In genomic region chr19:6084478-6085248, GRCm38 (mm10) we compare ENCODE assay signal across 8 mouse cellular contexts. TPM values are rescaled to one million over a fixed set of nuclear protein-coding genes. Genes with fewer than 3 reads are reported as not detected.
DNase-seq lines count a peak whose midpoint lies in the region; ATAC-seq and TF ChIP-seq lines count a peak whose summit lies in the region.

Gene Zfpl1, minus strand, starts transcription at chr19:6084956.
Gene Cdca5, plus strand, starts transcription at chr19:6084983.

- peaks cover 61% of the 10 kb centered on the region for H3K4me1 ChIP-seq in megakaryocyte, embryonic 14.5 days

- ATAC-seq in common myeloid progenitor, adult 5-6 weeks (replicated peaks; ENCODE audit: low read depth, poor library complexity, severe bottlenecking), result peak; percentile 94

- peak within 1 kb of the TSS; percentile 86 for H3K27ac ChIP-seq in gastrocnemius, adult 2 months

- H3K4me3 ChIP-seq in gastrocnemius, adult 2 months, result peak within 1 kb of the TSS; percentile 86
- H3K4me3 ChIP-seq in megakaryocyte, embryonic 14.5 days (replicated peaks), result peak within 1 kb of the TSS; percentile 96

- no peaks in the 10 kb centered on the region for H3K9me3 ChIP-seq in megakaryocyte, embryonic 14.5 days

- H3K27me3 ChIP-seq in megakaryocyte, embryonic 14.5 days (replicated peaks), result no peaks in the 10 kb centered on the region

- TF ChIP-seq CTCF in gastrocnemius, adult 2 months (IDR thresholded peaks at IDR 0.05), result no peak

- peak; percentile 99 for DNase-seq in ZHBTc4 (ENCODE audit: low read depth, low spot score)
- DNase-seq in gastrocnemius, adult 2 months, result peak; percentile 96
- DNase-seq in hindlimb bud, embryonic 11.5 days (ENCODE audit: extremely low spot score, low read depth, low spot score), result peak; percentile 97
- DNase-seq in left cerebral cortex, adult 8-10 months (ENCODE audit: low spot score in 2 of 2), result peak; percentile 97 to 98
- DNase-seq in right cerebral cortex, postnatal 10 days (ENCODE audit: low spot score in 2 of 2), result peak; percentile 98 to 99
- peak; percentile 93 for DNase-seq in urinary bladder, postnatal 25 days (ENCODE audit: low spot score)

- H3K36me3 ChIP-seq in megakaryocyte, embryonic 14.5 days (replicated peaks; ENCODE audit: low read length), result peaks cover 75% of the 10 kb centered on the region

- intact Hi-C loops in gastrocnemius, adult 2 months (cut with DNase I), result loop anchor here (1.0 to 2.0 kb wide), 2 partner anchors 27 to 32 kb away; partner anchors contain the start of genes Fau and Mrpl49

RNA-seq across cellular contexts. Expression of gene Zfpl1, which starts in this region (rescaled TPM):
- 25.2 and 34.0 TPM in 2 replicates for total RNA-seq in common myeloid progenitor, adult 5-6 weeks (2017)
- 10 to 100 TPM; 11.2 to 13.1 TPM for total RNA-seq in gastrocnemius, adult 2 months (2021)
- 10 to 100 TPM; 38.9 to 44.5 (median 41.9) TPM for total RNA-seq in left cerebral cortex, adult 8-10 months (2022)
- polyA plus RNA-seq in megakaryocyte, embryonic 14.5 days (2012; ENCODE audit: insufficient read depth, low replicate concordance), result 88.5 and 121 TPM in 2 replicates

RNA-seq across cellular contexts. Expression of gene Cdca5, which starts in this region (rescaled TPM):
- 25.8 and 26.2 TPM in 2 replicates for total RNA-seq in common myeloid progenitor, adult 5-6 weeks (2017)
- not detected for total RNA-seq in gastrocnemius, adult 2 months (2021)
- under 1 TPM in 3 of 4 experiments, not detected in 1; 0.21 to 0.25 (median 0.23) TPM for total RNA-seq in left cerebral cortex, adult 8-10 months (2022)
- 2.6 TPM in 1 of 2 replicates, not detected in the other for polyA plus RNA-seq in megakaryocyte, embryonic 14.5 days (2012; ENCODE audit: insufficient read depth, low replicate concordance)

Comparison
In these comparisons a context has a peak if more than half of its experiments do, and no peak if none do; other contexts are left out.
1. Peak in every context shown above with its lines: DNase-seq, ATAC-seq, H3K4me3 ChIP-seq and H3K27ac ChIP-seq.
2. RNA of gene Cdca5 (total RNA-seq): 25.8 to 26.2 TPM in common myeloid progenitor, adult 5-6 weeks; 0.21 to 0.25 TPM in left cerebral cortex, adult 8-10 months and not detected in gastrocnemius, adult 2 months; every median in the first group is over 10 times any median in the second.